Mouse (Mus musculus): Measurements from ENCODE around the gene Tspan8. TPM values are rescaled to one million over a fixed set of nuclear protein-coding genes. Genes with fewer than 3 reads are reported as not detected.
"Not testable (repeated sequence)": the region's sequence is repeated elsewhere in the genome, so short reads cannot be mapped to it uniquely, and the experiment has no call there.

Gene Tspan8
- polyA plus RNA-seq (2012; rRNA removed) = 0.18 TPM in 2 replicates

DNA sequence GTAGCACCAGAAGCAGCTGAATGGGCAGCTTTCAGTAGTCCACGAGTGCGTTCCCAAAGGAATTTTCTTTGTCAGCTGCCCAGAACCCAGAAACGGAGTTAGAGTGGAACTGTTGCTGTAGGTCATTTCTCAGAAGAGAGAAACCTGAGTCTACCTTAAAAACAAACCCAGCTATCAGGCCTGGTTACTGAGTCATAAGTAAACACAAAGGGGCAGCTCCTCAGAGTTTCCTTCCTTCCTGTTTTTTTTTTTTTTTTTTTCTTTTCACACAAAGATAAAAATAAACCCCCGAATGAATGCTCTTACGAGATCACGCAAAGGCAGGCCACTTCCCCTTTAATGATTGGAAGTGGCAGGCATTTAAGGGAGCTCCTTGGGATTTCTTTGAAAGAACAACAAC is at the start of gene Tspan8:
TSS of gene Tspan8 (plus strand) at position 322 of the 400 bp plus-strand sequence.
- no peak for TF ChIP-seq CTCF (IDR thresholded peaks at IDR 0.05; ENCODE audit: borderline replicate concordance, extremely low read depth, insufficient read depth, insufficient read length)
- no peak for TF ChIP-seq POLR2A (IDR thresholded peaks at IDR 0.05; ENCODE audit: borderline replicate concordance, extremely low read depth, insufficient read depth, insufficient read length, poor library complexity, severe bottlenecking)
- DNase-seq (ENCODE audit: low read depth) = no peak

GRCm38 (mm10) chr10:115770032-115770431 is 46.6 kb upstream of the Tspan8 start:
- no peak for DNase-seq (ENCODE audit: low read depth)
- TF ChIP-seq POLR2A (IDR thresholded peaks at IDR 0.05; ENCODE audit: borderline replicate concordance, extremely low read depth, insufficient read depth, insufficient read length, poor library complexity, severe bottlenecking) (no peak), CTCF (IDR thresholded peaks at IDR 0.05; ENCODE audit: borderline replicate concordance, extremely low read depth, insufficient read depth, insufficient read length) (no peak)

DNA sequence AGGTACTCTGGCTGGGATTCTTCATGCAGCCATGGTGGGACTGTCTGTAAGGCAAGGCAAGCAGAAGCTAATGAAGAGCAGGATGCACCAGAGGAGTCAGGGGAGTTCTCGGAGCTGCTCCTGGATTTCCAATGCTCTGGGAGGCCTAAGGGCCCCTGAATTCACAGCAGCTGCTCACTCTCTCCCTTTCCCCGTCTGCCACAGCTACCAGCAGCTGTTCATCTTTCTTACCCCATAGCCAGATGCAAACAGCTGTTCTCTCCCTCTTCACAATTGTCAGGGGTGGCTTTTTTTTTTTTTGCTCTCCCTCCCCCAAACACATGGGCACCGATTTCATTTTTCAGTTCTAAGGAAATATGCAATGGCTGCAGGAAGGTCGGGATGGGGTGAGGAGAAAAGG is 42.2 kb upstream of the Tspan8 start:
- DNase-seq (ENCODE audit: low read depth) = no peak
- TF ChIP-seq POLR2A (IDR thresholded peaks at IDR 0.05; ENCODE audit: borderline replicate concordance, extremely low read depth, insufficient read depth, insufficient read length, poor library complexity, severe bottlenecking) = no peak
- TF ChIP-seq CTCF (IDR thresholded peaks at IDR 0.05; ENCODE audit: borderline replicate concordance, extremely low read depth, insufficient read depth, insufficient read length) = no peak

- peak; percentile 87 for DNase-seq (ENCODE audit: low read depth)
- TF ChIP-seq POLR2A (IDR thresholded peaks at IDR 0.05; ENCODE audit: borderline replicate concordance, extremely low read depth, insufficient read depth, insufficient read length, poor library complexity, severe bottlenecking) = no peak
- TF ChIP-seq CTCF (IDR thresholded peaks at IDR 0.05; ENCODE audit: borderline replicate concordance, extremely low read depth, insufficient read depth, insufficient read length) = no peak
Observed at GRCm38 (mm10) chr10:115775945-115776905, 40.4 kb upstream of the Tspan8 start.

- TF ChIP-seq POLR2A (IDR thresholded peaks at IDR 0.05; ENCODE audit: borderline replicate concordance, extremely low read depth, insufficient read depth, insufficient read length, poor library complexity, severe bottlenecking) (no peak), CTCF (IDR thresholded peaks at IDR 0.05; ENCODE audit: borderline replicate concordance, extremely low read depth, insufficient read depth, insufficient read length) (no peak)
- no peak for DNase-seq (ENCODE audit: low read depth)
Observed at GRCm38 (mm10) chr10:115777366-115777765, 39.3 kb upstream of the Tspan8 start.

DNA sequence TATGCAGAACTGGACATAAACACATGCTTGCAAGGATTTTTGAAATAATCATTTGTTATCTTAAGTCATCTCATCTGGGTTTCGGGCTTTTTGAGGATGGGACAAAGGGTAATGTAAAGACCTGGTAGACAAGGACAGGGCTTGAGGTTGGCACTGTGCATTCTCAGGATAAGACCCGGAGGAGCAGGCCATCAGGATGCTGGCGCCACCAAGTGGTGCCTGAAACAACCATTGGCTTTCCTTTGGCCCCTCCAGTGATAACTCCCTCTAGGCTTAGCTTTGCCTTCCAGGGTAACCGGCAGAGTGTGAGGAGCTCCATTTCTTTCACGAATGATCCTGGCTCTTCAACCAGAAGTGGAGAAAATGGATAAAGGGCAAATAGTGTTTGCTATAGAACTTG is 38.0 kb upstream of the Tspan8 start:
- peak; percentile 31 for DNase-seq (ENCODE audit: low read depth)

DNA sequence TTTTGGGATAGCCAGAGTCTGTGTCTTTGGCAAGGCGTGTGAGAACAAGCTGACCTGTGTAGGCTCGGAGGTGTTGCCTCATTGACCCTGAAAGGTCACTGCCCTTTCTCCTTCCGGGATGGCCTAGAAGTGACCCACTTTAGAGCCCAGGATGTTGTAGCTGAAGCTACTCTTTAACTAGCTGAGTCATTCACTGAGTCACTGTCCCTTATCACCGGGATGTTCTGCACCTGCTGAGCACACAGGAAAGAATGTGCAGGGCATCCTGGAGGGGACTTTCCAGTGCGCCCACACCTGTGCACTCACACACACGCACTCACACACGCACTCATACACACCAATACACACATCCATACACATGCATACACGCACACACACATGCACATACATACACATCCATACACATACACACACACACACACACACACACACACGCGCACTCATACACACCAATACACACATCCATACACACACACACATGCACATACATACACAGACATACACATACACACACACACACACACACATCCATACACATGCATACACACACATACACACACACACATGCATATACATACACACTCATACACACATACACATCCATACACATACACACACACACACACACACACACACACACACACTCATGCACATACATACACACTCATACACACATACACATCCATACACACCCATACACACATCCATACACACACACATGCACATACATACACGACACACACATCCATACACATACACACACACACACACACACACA is 36.2 kb upstream of the Tspan8 start:
- TF ChIP-seq CTCF (IDR thresholded peaks at IDR 0.05; ENCODE audit: borderline replicate concordance, extremely low read depth, insufficient read depth, insufficient read length) (no peak), POLR2A (IDR thresholded peaks at IDR 0.05; ENCODE audit: borderline replicate concordance, extremely low read depth, insufficient read depth, insufficient read length, poor library complexity, severe bottlenecking) (no peak)
- no peak for DNase-seq (ENCODE audit: low read depth)

More for the DNA sequence above, 38.0 kb upstream of the Tspan8 start:
- TF ChIP-seq CTCF (IDR thresholded peaks at IDR 0.05; ENCODE audit: borderline replicate concordance, extremely low read depth, insufficient read depth, insufficient read length) = peak; percentile 60
- TF ChIP-seq POLR2A (IDR thresholded peaks at IDR 0.05; ENCODE audit: borderline replicate concordance, extremely low read depth, insufficient read depth, insufficient read length, poor library complexity, severe bottlenecking) = no peak

DNA sequence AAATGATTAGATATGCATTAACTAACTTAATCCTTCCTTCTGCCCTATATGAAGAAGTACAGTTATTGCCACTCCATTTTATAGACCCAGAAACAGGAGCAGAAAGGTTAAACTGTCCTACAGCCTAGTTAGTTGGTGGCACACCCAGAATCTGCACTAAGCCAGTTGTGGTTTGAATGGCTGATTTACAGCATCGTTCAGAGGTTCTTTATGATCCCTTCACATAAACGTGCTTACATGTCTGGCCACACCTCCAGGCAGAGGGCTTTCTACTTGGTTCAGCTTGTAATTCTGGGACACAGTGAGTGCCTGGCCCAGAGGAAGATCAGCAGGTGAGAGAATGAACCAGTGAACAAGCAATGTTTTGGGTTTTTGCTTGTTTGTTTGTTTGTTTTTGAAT is 33.4 kb upstream of the Tspan8 start:
- no peak for DNase-seq (ENCODE audit: low read depth)

GRCm38 (mm10) chr10:115790788-115791187 is 25.8 kb upstream of the Tspan8 start:
- DNase-seq (ENCODE audit: low read depth) = peak; percentile 48
- TF ChIP-seq POLR2A (IDR thresholded peaks at IDR 0.05; ENCODE audit: borderline replicate concordance, extremely low read depth, insufficient read depth, insufficient read length, poor library complexity, severe bottlenecking) (no peak), CTCF (IDR thresholded peaks at IDR 0.05; ENCODE audit: borderline replicate concordance, extremely low read depth, insufficient read depth, insufficient read length) (no peak)

More for the DNA sequence above, 33.4 kb upstream of the Tspan8 start:
- TF ChIP-seq CTCF (IDR thresholded peaks at IDR 0.05; ENCODE audit: borderline replicate concordance, extremely low read depth, insufficient read depth, insufficient read length) (no peak), POLR2A (IDR thresholded peaks at IDR 0.05; ENCODE audit: borderline replicate concordance, extremely low read depth, insufficient read depth, insufficient read length, poor library complexity, severe bottlenecking) (no peak)

DNA sequence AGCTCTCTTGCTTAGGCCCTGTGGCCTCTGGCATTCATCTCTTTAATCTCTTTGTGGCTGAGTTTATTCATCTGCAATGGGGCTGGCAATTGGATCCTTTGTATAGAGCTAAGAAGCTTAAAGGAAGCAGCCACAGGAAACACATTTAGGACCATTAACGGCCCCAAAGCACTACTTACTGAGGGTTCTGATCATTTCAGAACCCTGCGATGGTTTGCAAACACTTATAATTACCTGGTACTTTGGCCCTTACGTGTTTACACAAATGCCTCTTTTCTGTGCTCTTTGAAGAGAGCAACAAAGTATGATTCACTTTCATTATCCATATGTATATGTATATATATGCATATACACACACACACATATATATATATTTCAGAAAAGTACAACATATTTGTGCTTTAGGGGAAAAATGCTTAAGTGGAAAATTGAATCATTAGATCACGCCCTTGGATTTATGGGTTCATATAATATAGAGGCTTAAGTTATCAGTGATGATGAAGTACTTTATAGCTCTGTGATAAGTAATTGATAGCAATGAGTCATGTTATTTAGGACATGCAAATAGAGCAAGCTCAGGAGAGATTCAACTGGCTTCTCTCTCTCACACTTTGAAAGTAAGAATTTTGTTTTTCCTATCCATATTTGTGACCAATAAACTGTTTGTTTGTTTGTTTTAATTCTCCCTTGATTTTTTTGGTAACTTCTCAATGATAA is 20.4 kb upstream of the Tspan8 start:
- DNase-seq (ENCODE audit: low read depth) = peak; percentile 30
- TF ChIP-seq CTCF (IDR thresholded peaks at IDR 0.05; ENCODE audit: borderline replicate concordance, extremely low read depth, insufficient read depth, insufficient read length) = no peak
- TF ChIP-seq POLR2A (IDR thresholded peaks at IDR 0.05; ENCODE audit: borderline replicate concordance, extremely low read depth, insufficient read depth, insufficient read length, poor library complexity, severe bottlenecking) = no peak

DNA sequence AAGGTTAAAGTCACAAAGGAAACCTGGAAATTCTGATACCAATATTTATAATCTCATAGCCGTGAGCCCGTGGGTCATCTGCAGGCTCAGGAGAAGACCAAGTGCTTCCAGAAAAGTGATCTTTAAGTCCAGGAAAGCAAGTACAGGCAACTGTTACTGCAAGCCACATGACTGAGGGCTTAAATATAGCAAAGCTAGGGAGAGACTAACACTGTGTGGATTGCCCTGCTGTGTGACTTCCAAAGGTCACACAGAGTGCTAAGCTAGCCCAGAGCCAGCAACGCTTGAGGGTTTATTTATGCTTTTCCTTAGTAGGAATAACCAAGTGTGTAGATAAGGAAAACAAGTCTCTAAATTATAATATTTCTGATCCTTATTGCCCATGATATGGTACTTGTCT is 15.2 kb upstream of the Tspan8 start:
- TF ChIP-seq POLR2A (IDR thresholded peaks at IDR 0.05; ENCODE audit: borderline replicate concordance, extremely low read depth, insufficient read depth, insufficient read length, poor library complexity, severe bottlenecking) (no peak), CTCF (IDR thresholded peaks at IDR 0.05; ENCODE audit: borderline replicate concordance, extremely low read depth, insufficient read depth, insufficient read length) (no peak)
- no peak for DNase-seq (ENCODE audit: low read depth)

- not testable (repeated sequence) for DNase-seq (ENCODE audit: low read depth)
Observed at GRCm38 (mm10) chr10:115803013-115803412, 13.6 kb upstream of the Tspan8 start.

All from brain, embryonic 14.5 days (tissue).